Mouse (Mus musculus) liver (tissue): Measurements from ENCODE around the gene Ubtd1.

Source experiments
- DNase-seq: peaks from one replicate; pipeline ENCODE4 v3.0.0-alpha.2; 2020; ENCODE audit warnings: mixed read lengths

The Ubtd1 gene

DNA sequence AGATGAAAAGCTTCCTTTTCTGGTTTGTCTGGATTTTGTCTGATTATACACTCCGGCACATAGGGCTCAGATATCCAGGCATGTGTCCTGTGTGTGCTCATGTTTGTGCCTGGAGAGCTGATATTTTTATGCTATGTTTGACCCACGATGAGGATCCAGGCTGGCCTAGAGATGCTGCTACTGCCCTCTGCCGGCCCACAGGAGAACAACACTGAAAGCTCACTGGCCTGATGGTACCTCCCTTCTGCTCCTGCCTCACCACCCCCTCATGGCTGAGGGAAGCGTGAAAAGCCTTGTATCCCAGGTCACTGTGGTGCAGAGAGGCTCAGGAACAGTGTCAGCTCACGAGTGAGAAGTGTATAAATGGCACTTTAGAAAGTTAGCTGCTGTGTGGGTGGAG lies 44.6 kb downstream of the Ubtd1 start:
- peak; percentile 73 for DNase-seq

DNA sequence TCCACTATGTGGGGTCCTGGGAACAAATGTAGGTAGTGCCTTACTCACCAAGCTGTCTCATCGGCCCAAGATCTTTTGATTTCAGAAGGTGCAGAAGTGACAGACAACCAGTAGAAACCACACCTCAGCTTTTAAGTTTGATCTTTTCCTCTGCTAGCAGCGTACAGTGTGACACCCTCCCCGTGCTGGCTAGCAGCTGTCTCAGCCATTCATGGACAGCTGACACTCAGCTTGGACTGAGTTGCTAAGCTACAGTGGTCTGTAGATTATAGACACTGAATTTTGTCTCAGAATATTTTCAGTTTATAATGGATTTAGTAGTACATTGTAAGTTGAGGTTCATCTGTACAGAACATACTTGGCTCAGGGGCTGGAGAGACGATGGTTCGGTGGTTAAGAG lies 49.5 kb downstream of the Ubtd1 start:
- no peak for DNase-seq

DNA sequence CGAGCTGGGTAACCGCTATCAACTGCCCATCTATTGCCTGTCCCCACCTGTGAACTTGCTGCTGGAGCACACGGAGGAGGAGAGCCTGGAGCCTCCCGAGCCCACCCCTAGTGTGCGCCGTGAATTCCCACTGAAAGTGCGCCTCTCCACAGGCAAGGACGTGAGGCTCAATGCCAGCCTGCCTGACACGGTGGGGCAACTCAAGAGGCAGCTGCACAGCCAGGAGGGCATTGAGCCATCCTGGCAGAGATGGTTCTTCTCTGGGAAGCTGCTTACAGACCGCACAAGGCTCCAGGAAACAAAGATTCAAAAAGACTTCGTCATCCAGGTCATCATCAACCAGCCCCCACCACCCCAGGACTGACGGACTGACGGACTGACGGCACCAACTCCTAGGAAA lies 52.0 kb downstream of the Ubtd1 start:
- DNase-seq: no peak

DNA sequence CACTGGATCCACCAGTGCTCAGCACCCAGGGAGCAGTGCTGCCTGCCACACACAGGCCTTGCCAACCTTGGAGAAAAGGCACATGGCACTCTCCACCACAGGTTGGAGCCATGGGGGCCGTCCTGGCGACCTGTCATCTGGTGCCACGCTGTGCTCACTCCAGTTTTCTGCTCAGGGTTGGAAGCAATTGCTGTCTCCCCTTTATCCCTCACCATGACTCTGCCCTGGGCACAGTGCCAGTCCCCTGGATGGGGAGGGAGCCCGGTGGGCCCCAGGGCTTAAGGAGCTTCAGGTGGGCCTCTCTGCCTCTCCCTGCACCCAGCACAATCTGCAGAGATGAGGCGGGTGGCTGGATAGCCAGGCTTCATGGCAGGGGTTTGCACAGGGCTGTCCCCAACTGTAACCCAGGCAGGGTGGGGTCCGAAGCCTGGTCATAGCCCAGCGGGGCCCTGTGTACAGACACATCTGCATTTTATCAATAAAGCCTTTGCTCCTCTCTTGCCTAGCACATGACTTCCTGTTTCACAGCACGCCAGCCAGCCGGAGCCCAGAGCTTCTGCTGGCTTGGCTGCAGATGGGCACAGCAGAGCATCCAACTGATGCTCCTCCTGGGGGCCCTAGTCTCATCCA lies 52.7 kb downstream of the Ubtd1 start:
- DNase-seq: no peak

DNA sequence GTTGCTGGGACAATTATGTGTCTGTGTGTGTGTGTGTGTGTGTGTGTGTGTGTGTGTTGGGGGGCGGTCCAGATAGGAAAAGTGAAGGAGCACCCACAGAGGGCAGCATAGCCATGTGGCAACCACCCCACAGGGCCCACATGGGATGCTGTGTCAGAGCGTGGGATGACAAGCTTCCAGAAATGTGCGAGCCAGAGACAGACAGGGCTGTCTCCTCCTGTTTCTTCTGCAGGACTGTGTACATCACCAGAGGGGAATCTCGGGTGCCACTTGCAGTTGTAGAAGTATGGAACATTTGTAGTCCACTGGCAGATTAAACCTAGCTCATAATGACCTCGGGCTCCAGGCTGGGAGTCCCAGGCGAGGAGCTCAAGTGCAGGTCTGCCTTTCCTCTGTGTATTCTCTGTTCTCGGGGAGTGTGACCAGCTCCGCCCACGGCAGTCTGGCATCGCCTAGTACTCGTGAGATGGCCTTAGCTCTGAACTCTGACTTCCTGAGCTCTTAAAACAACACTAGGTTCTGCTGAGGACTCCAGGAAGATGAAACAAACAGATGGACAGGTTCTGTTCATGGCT lies 53.4 kb downstream of the Ubtd1 start:
- no peak for DNase-seq

DNA sequence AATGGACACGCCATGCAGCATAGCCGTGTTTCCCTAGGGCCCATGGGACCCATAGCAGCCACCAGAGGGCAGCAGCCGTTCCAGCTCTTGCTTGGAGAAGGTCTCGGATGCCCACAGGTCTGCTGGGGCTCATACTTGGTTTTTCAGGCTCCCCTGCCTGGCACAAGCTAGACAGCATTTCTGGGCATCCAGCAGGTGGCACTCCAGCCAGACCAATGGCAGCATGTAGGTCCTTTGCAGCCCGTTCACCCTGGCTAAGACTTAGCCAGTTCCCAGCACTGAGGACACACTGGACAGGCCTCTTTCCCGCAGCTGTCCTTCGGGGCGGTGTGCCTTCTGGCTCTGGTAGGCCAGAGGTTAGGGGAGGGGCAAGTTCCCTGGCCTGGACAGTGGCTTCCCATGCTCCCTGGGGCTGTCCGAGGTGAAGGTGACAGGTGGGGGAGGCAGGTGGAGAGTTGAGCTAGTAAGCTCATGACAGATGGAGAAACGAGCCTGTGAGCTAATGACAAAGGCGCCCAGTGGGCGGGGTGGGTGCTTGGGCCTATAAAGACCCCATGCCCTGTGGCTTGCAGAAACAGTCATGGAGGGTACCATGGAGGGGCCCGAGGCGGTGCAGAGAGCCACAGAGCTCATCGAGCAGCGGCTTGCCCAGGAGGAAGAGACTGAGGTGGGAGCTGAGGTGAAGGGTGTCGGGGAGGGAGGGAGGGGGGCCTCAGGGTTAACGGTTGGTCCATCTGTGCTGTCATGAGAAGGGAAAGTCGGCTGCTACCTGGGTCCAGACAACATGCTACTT lies 54.1 kb downstream of the Ubtd1 start, which contains the start of gene Ankrd2:
TSS of gene Ankrd2 (plus strand) at position 545 of the 793 bp plus-strand sequence.
- DNase-seq: peak; percentile 76

DNA sequence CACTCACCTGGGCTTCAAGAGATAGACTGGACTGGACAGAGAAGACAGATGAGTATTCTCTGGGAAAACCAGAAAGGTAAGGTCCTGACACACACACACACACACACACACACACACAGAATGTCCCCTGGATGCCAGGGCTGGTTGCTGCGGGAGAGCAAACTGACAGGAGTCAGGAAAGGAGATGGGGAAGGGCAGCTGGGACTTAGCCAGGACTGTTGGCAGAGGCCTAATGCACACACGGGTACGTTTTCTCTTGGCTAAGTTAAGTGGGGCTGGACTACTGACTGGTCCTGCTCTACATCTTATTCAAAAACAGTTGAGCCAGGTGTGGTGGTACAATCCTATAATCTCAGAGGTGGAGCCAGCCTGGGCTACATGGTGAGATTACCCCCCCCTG lies 54.8 kb downstream of the Ubtd1 start:
- no peak for DNase-seq

DNA sequence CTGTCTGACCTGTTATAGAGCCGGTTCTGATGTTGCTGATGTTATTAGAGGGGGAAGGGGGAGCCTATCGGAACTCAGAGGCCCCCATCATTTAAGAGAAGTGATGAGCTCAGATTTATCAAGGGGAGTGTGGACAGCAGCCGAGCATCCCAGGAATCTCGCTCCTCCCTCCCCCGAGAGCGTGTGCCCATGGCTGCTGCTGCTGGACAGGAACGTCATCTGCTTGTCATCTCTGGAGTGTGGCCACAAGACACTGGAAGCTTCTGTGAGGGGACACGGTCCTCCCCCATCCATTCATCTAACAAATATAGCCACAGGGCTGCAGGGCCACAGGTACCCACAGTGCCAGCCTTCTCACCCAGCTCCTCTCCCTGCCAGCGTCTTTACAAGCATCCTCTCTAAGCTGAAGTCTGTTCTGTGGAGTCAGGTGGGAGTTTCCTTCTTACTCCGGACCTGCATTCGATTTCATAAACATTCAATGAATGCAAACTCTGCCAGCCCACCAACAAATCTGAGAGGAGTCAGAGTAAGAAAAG lies 55.7 kb downstream of the Ubtd1 start:
- no peak for DNase-seq

DNA sequence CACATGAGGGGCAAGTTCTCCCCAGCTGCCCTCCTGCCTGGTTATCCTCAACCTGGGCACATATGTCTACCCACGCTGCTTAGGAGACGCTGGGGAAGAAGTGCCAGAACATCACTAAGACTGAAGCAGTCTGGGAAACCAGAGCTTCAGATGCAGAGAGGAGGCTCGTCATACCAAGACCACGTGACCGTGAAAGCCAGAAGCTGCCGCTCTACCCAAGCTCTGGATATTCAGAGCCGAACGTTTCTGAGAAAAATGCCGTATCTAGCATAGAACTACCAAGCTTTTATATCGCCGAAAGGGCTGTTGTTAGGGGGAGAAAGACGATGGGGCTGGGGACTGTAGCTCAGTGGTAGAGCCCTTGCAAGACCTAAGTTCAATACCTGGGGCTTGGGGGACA lies 56.7 kb downstream of the Ubtd1 start:
- DNase-seq: no peak

DNA sequence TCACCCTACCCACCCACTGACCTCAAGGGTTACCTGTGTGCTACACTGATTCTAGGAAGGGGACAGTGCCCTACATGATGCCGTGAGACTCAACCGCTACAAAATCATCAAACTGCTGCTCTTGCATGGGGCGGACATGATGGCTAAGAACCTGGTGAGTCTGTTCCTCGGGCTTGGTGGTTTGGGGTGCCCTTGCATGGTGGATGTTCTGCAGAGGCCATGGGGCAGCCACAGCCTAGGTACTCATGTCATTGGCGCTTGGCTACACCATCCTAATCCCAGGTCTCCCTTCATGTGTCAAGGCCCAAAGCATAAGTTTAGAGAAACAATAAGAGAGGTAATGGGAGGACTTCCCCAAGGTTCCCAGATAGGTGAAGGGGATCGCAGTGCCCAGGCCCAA lies 62.4 kb downstream of the Ubtd1 start:
- no peak for DNase-seq

DNA sequence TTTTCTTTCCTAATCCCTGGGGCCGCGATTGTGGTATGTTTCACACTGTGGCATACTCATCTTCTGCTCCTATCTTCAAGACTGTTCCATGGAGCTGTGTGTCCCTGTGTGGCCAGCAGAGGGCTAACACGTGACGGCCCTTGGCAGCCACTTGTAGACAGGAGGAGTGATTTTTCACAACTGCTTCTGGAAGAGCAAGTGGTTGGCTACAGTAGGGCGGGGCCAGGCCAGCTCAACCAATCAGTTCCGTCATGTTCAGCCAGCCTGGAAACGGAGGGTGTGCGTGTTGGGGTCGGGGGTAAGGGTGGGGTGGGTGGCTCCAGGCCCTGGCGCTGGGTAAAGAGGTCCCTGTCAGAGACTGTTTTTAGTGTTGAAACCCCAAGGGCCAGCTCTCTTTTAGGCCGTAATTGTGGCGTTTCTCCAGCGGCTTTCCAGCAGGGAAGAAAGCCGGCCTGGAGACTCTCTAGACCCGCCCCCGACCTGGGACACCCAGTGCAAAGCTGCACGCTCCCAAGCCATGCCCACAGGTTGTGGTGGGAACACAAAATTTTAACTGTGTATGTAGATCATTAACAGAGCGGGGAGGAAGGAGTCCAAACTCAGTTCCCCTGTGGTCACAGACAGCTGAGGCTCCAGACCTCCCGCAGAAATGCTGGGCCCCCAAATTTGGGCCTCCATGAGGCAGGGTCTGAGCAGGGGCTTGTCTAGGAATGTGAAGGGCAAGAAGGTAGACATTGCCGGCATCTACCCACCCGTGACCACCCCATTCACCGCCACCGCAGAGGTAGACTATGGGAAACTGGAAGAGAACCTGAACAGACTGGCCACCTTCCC lies 63.9 kb downstream of the Ubtd1 start, which contains the start of gene Hoga1:
TSS of gene Hoga1 (plus strand) at position 342 of the 834 bp plus-strand sequence.
- DNase-seq: peak; percentile 73

DNA sequence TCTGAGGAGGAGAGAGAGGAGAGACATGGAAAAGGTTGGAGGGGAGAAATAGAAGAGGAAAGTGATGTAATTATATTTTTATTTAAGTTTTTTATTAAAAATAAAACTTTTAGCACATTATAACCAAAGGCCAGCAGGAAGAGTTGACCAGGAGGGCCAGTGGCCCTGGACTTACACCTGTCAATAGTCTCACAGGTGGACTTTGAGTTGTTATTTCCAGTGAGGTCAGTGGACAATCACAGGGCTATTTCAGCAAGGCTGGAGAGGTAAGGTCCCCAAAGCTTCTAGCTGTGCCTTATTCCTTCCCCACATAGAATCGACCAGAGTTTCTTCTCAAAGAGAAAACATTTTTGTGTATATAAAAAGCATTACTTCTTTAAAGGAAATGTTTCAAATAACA lies 68.7 kb downstream of the Ubtd1 start:
- no peak for DNase-seq

DNA sequence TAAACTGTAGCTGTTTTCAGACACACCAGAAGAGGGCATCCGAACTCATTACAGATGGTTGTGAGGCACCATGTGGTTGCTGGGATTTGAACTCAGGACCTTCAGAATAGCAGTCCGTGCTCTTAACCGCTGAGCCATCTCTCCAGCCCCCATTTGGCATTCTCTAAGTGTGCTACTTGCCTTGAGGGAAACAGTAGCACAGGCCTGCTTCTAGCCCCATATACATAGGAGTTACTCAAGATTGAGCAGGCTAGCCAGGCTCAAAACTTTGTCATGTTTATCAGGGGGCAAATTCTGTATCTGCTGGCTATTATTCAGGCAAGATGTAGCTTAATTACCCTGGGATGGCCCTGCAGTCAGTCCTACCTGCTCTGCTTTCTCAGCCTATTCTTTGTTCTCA lies 69.8 kb downstream of the Ubtd1 start:
- DNase-seq: no peak

DNA sequence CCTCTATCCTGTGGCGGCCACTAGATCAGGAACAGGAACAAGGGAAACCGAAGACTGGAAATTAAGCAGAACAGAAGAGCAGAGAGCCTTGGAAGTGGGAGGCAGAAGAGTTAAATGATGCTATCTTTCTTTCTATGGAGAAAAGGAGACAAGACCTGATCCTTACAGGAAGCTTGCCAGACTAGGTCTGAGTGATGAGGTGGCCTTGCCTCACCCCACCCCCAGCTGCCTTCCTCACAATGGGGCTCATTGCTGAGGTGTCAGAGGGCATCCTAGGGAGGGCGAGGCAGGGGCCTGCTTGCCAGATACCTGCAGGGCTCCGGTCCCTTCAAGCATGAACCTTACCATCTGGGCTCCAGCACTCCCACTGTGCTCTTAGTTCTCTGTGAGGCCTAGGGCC lies 70.4 kb downstream of the Ubtd1 start, which contains the start of gene 4933411K16Rik:
TSS of gene 4933411K16Rik (plus strand) at position 301 of the 400 bp plus-strand sequence.
- DNase-seq: no peak

DNA sequence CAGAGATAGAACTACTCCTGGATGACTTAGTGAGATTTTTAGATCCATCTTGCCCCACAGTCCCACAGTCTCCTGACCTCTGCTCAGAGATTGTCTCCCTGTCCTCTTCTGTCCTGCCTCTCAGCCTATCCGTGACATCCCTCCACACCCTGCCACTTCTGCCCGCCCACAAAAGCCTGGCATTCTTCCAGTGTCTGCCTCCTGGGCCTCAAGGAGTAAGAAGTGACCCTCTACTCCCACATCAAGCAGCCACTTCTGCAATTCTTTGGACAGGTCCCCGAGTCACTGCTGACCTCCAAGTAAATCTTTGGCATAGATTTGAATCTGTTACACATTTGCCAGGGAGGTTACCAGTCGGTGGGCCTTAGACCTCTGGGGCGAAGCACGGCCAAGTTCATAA lies 72.7 kb downstream of the Ubtd1 start:
- no peak for DNase-seq

DNA sequence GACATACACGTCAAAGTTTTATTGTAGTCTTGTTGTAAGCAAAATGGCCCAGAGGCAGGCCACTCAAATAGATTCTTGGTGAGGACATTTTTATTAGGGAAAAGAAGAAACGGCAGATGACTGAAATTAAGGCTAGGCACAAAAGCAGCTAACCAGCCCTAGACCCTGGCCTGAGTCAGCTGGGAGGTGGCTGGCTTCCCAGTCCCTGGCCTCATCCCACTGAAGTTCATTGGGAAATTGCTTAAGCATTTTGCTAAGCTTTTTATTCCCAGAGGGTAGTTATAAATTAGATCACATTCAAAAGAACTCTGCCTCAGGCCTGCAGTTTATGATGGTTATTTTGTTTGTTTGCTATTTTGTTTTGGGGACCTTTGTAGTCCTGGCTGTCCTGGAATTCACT lies 74.3 kb downstream of the Ubtd1 start:
- DNase-seq: no peak

DNA sequence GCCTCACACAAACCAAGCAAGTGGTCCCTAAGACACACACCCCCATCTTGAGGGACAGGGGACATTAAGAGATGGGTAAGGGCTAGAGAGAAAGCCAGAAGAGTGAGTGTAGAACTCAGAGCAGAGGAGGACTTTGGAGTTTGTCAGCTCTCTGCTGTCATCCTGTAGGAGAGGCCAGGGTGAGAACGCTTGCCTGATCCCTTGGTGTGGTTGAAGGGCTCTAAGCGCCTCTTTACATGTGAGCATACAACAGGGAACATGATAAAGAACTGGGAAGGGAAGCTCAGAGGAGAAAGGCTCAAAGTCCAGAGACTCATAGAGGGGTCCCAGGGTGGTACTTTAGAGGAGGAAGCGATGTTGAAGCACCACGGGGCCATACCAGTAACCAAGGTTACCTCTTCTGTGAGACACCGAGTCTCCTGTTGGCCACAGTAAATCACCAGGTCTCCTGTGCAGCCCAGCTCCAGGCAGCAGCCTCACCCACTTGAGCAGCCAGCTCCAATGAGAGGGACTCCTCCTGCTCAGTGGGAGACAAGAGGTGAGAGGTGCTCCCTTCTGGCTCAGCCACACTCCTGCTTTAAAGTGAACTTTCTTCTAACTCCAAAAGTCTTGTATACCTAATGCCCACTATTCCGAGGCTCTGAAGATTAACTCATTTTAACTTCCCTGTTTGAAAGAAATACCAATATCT lies 75.3 kb downstream of the Ubtd1 start:
- no peak for DNase-seq

DNA sequence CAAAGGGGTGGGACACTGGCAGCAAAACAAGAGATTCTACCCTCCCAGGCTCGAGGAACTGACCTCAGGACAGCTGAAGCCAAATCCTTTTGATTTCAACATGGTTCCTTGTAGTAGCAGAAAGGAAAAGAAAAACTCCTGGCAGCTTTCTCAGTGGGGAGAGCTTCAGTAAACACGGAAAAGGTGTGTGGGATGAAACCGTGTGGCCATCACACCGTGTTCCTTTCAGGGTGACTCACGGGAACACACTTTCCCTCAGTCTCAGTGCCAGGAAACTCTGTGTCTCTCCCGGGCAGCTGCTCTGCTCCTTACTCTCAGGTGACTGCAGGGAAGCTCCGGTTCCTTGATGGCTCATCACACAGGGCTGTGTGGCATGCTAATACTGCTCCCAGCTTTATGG lies 76.9 kb downstream of the Ubtd1 start:
- no peak for DNase-seq

DNA sequence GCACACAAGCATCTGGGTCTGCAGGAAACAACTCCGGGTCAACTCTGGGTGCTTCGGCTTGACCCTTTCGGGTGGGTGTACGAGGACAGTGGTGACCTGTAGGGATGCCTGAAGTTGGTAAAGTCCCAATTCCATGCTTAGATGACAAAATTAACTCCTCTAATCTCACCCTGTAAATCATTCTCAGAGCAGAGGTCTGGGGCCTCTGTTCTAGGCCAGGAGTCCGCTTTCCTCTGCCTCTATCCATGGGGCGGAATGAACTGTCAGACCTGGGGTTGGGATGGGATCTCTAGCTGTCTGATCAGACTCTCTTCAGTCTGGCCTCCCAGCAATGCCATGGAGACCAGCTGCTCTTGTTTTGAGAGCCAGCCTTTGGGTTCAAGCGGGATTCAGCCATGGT lies 79.9 kb downstream of the Ubtd1 start:
- DNase-seq: no peak

DNA sequence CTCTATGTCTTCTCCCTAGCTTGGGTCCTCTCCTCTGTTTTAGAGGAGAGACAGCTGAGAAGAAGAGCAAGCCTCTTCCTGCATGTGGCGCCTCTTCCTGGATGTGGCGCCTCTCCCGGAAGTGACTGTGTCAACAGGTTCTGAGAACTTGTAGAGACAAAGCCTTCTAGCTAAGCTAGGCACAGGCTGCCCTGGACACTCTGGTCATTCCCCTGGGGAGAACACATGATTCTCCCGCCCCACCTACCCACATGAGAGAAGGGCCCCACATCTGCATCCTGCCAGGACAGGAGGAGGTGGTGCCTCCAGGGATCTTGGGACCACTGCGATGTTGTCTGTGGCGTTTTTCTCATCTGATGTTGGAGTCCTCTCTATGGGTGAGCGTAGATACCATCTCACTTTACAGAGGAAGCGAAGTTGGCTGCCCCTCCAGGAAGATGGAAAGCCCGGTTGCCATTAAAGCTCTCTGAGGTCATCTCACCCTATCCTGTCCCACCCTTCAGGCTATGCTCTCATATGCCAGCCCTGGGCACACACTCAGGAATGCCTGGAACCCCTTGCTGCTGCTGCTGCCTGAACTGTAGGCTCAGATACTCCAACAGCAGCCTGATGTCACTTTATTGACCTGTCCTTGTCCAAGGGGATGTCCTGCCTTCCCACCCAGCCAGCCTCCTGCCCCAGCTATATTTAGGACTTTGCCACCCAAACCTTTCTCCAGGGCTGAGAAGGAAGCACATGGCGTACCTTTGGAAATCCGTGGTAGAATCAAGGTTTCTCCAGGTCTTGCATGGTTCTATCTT lies 87.1 kb downstream of the Ubtd1 start:
- DNase-seq: no peak

DNA sequence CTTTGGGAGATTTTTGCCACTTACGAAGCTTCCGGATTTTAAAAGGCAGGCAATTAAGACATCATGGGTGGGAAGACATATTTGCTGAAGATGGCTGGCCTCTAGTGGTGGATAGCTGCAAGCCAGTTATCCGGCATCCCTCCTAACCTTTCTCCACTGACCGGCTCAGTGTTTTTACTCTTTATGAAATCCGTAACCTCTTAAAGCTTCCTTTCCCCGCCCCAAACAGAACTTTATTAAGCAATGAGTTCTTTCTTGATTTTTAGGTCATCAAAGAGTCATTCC lies 87.6 kb downstream of the Ubtd1 start:
- DNase-seq: no peak

DNA sequence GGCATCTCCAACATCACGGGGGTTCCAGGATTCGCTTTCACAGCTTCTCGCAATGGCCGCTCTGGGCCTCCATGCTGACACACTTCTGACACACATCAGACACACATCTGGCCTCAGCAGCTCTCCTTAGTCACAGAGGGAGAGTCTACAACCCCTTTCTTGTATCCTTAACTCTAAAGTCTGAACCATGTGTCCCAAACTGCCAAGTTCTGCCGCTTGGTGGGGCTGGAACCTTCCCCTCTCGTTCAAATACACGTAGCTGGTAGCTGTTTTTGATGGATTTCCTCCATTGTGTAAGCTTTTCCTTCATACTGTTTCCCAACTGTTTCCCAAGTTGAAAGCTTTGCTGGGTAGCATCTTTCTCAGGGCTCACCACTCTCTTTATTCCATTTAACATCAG lies 89.7 kb downstream of the Ubtd1 start:
- DNase-seq: no peak
